Mouse (Mus musculus) G1E (cell line): ENCODE results near the gene Plekhf1.

Experiments
- CTCF ChIP-seq: IDR thresholded peaks from 2 replicates; pipeline ENCODE4 v1.5.1; 2012; ENCODE audit warnings: low read depth, low read length, inconsistent platforms, mixed read lengths
- GATA1 ChIP-seq: IDR thresholded peaks from 2 replicates; pipeline ENCODE4 v1.6.1; 2012; ENCODE audit warnings: borderline replicate concordance, low read length, inconsistent platforms, mixed read lengths
- TAL1 ChIP-seq: conservative IDR thresholded peaks from 2 replicates; pipeline ENCODE4 v1.6.1; 2012; ENCODE audit warnings: low read depth, low read length, inconsistent platforms, mixed read lengths

GRCm38 (mm10) chr7:38271859-38272258, 44.0 kb upstream of the Plekhf1 start:
- no peak for TF ChIP-seq CTCF
- no peak for TF ChIP-seq TAL1
- TF ChIP-seq GATA1, result no peak
